Mouse (Mus musculus): ENCODE results near the gene Mobp.
A peak's percentile ranks its signal among the peaks of the same experiment; 100 is the strongest.

- TF ChIP-seq CTCF (IDR thresholded peaks at IDR 0.05; ENCODE audit: low read depth) (peak; percentile 81), EP300 (IDR thresholded peaks at IDR 0.05; ENCODE audit: low read depth) (no peak)
Observed at GRCm38 (mm10) chr9:120191362-120192098, 42.0 kb downstream of the Mobp start.

Measured in heart, postnatal 0 days (tissue).